Mouse (Mus musculus) C2C12 (cell line): Measurements from ENCODE around the gene Prdm11.

Experiments used
- CTCF ChIP-seq: IDR thresholded peaks from one replicate; pipeline ENCODE4 v1.5.1; 2011; ENCODE audit not compliant: control insufficient read depth, insufficient read depth, insufficient read length
- MAX ChIP-seq: IDR thresholded peaks from one replicate; pipeline ENCODE4 v1.6.1; 2011; ENCODE audit warnings: mild to moderate bottlenecking, control low read depth
- MYOD1 ChIP-seq: IDR thresholded peaks from one replicate; pipeline ENCODE4 v1.6.1; 2011; ENCODE audit warnings: low read depth; ENCODE audit not compliant: control insufficient read depth, insufficient read length

DNA sequence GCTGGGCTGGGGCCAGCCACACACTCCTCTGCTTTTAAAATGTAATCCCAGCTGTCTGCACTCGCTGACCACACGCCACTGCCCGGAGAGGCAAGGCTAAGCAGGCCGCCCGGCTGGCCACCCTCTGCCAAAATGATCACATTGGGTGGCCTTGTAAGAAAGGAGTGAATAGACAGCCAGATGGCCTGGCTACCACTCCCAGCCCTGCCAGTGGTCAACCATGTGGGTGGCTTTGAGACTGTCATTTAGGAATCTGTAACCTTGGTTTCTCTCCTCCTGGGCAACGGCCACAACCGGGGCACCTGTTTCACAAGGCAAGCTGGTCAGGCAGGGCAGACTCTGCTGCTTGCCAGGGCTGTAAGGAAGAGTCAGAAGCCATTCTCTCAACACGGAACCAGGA is 13.9 kb downstream of the Prdm11 start:
- no peak for TF ChIP-seq CTCF
- TF ChIP-seq MYOD1, result no peak
- no peak for TF ChIP-seq MAX
